Mouse (Mus musculus) cerebellum, adult (tissue): Measurements from ENCODE around the gene Smad5.

Source experiments
- ATAC-seq: cut with Nextera tagmentation; 2 replicates; pipeline ENCODE4 v1.9.2; 2017; ENCODE audit warnings: mild to moderate bottlenecking, moderate library complexity, mixed read lengths; ENCODE audit not compliant: insufficient number of reproducible peaks, low FRiP score, low TSS enrichment

Gene Smad5

GRCm38 (mm10) chr13:56752474-56753191 is 49.8 kb downstream of the Smad5 start:
- no peak for ATAC-seq

GRCm38 (mm10) chr13:56753192-56753951 is 50.6 kb downstream of the Smad5 start, which contains the start of gene Gm45623:
Gene Gm45623, minus strand, starts transcription at chr13:56753827.
- no peak for ATAC-seq

- no peak for ATAC-seq
These were observed 53.1 kb downstream of the Smad5 start for GRCm38 (mm10) chr13:56755871-56756270.

GRCm38 (mm10) chr13:56757201-56757600 is 54.4 kb downstream of the Smad5 start:
- ATAC-seq: no peak

- ATAC-seq: peak; percentile 72
These were observed 55.7 kb downstream of the Smad5 start for GRCm38 (mm10) chr13:56758492-56758891.

- no peak for ATAC-seq
These were observed 59.8 kb downstream of the Smad5 start for GRCm38 (mm10) chr13:56762446-56763229.

GRCm38 (mm10) chr13:56765284-56766032 is 62.6 kb downstream of the Smad5 start:
- ATAC-seq: no peak

GRCm38 (mm10) chr13:56766211-56766610 is 63.4 kb downstream of the Smad5 start:
- ATAC-seq: no peak

- ATAC-seq: no peak
These were observed 66.6 kb downstream of the Smad5 start for GRCm38 (mm10) chr13:56769431-56769830.

- ATAC-seq: no peak
These were observed 67.3 kb downstream of the Smad5 start for GRCm38 (mm10) chr13:56770136-56770578.

GRCm38 (mm10) chr13:56770786-56771185 is 68.0 kb downstream of the Smad5 start:
- ATAC-seq: no peak

GRCm38 (mm10) chr13:56772592-56772991 is 69.8 kb downstream of the Smad5 start:
- ATAC-seq: no peak

- ATAC-seq: no peak
These were observed 70.6 kb downstream of the Smad5 start for GRCm38 (mm10) chr13:56773262-56773870.

GRCm38 (mm10) chr13:56774304-56774703 is 71.5 kb downstream of the Smad5 start:
- no peak for ATAC-seq

GRCm38 (mm10) chr13:56780746-56781469 is 78.1 kb downstream of the Smad5 start:
- ATAC-seq: no peak

GRCm38 (mm10) chr13:56781697-56782096 is 78.9 kb downstream of the Smad5 start:
- no peak for ATAC-seq

- ATAC-seq: no peak
These were observed 79.8 kb downstream of the Smad5 start for GRCm38 (mm10) chr13:56782621-56783020.

- ATAC-seq: no peak
These were observed 87.9 kb downstream of the Smad5 start for GRCm38 (mm10) chr13:56790683-56791082.
